Mouse (Mus musculus): ENCODE results near the gene Kcnab1. TPM values are rescaled to one million over a fixed set of nuclear protein-coding genes. Genes with fewer than 3 reads are reported as not detected.

Kcnab1 gene
- total RNA-seq, 2 experiments from 2014 or later: 51.3 to 60.4 TPM

GRCm38 (mm10) chr3:65203361-65204117, 94.4 kb downstream of the Kcnab1 start:
- no peak for DNase-seq (ENCODE audit: low spot score in 2 of 2)

- no peak for DNase-seq (ENCODE audit: low spot score in 2 of 2)
Observed at GRCm38 (mm10) chr3:65204356-65205075, 95.3 kb downstream of the Kcnab1 start.

- DNase-seq (ENCODE audit: low spot score in 2 of 2): no peak
Observed at GRCm38 (mm10) chr3:65205539-65206020, 96.4 kb downstream of the Kcnab1 start.

GRCm38 (mm10) chr3:65213725-65214124, 104.5 kb downstream of the Kcnab1 start:
- DNase-seq (ENCODE audit: low spot score in 2 of 2): peak in 1 of 2 experiments; percentile 31

- no peak for DNase-seq (ENCODE audit: low spot score in 2 of 2)
Observed at GRCm38 (mm10) chr3:65214635-65215034, 105.5 kb downstream of the Kcnab1 start.

GRCm38 (mm10) chr3:65217673-65218579, 108.7 kb downstream of the Kcnab1 start:
- no peak for DNase-seq (ENCODE audit: low spot score in 2 of 2)

- no peak for DNase-seq (ENCODE audit: low spot score in 2 of 2)
Observed at GRCm38 (mm10) chr3:65220287-65220686, 111.1 kb downstream of the Kcnab1 start.

GRCm38 (mm10) chr3:65223635-65224034, 114.5 kb downstream of the Kcnab1 start:
- no peak for DNase-seq (ENCODE audit: low spot score in 2 of 2)

- no peak for DNase-seq (ENCODE audit: low spot score in 2 of 2)
Observed at GRCm38 (mm10) chr3:65230978-65231377, 121.8 kb downstream of the Kcnab1 start.

GRCm38 (mm10) chr3:65231419-65232090, 122.4 kb downstream of the Kcnab1 start:
- DNase-seq (ENCODE audit: low spot score in 2 of 2): no peak

- DNase-seq (ENCODE audit: low spot score in 2 of 2): no peak
Observed at GRCm38 (mm10) chr3:65249023-65249422, 139.8 kb downstream of the Kcnab1 start.

GRCm38 (mm10) chr3:65260521-65260920, 151.3 kb downstream of the Kcnab1 start:
- no peak for DNase-seq (ENCODE audit: low spot score in 2 of 2)

GRCm38 (mm10) chr3:65262506-65263422, 153.6 kb downstream of the Kcnab1 start:
- no peak for DNase-seq (ENCODE audit: low spot score in 2 of 2)

GRCm38 (mm10) chr3:65273317-65273716, 164.1 kb downstream of the Kcnab1 start:
- no peak for DNase-seq (ENCODE audit: low spot score in 2 of 2)

GRCm38 (mm10) chr3:65277777-65278176, 168.6 kb downstream of the Kcnab1 start:
- DNase-seq (ENCODE audit: low spot score in 2 of 2): no peak

GRCm38 (mm10) chr3:65283366-65283765, 174.2 kb downstream of the Kcnab1 start:
- no peak for DNase-seq (ENCODE audit: low spot score in 2 of 2)

GRCm38 (mm10) chr3:65288994-65289393, 179.8 kb downstream of the Kcnab1 start:
- DNase-seq (ENCODE audit: low spot score in 2 of 2): no peak

- DNase-seq (ENCODE audit: low spot score in 2 of 2): no peak
Observed at GRCm38 (mm10) chr3:65296996-65297395, 187.8 kb downstream of the Kcnab1 start.

- DNase-seq (ENCODE audit: low spot score in 2 of 2): no peak
Observed at GRCm38 (mm10) chr3:65299205-65299604, 190.0 kb downstream of the Kcnab1 start.

- no peak for DNase-seq (ENCODE audit: low spot score in 2 of 2)
Observed at GRCm38 (mm10) chr3:65301531-65301930, 192.3 kb downstream of the Kcnab1 start.

Data from layer of hippocampus, postnatal 10 days (tissue).